Comparison of ENCODE assay signal across 9 mouse cellular contexts in the genomic region with DNA sequence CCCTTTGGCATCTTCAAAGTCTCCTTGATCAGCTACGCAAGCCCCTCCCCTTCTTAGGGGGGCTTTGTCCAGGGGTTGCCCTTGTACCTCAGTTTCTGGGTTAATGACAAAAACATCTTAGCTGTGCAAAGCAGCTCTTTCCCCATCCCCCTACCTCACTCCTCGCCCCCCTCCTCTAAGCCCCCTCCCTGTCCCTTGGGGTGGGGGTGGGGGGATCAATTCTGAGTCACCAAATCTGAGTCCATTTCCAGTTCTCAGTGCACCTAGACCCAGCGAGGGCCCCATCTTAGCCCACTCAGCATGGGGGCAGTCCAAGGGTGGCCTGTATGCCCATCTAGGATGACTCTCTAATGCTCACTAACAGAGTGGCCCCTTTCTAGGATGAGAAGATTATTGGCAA. TPM values are rescaled to one million over a fixed set of nuclear protein-coding genes. Genes with fewer than 3 reads are reported as not detected.
DNase-seq lines count a peak whose midpoint lies in the region; ATAC-seq and TF ChIP-seq lines count a peak whose summit lies in the region.
"Had no signal": no experiment of that assay in that cellular context is flagged by ENCODE, and none has a peak within 500 bp of the region (broad histone marks: within the 10 kb centered on the region; RNA-seq: fewer than 3 reads in every experiment).

No protein-coding gene starts in this region.

- H3K9me3 ChIP-seq in kidney, embryonic 14.5 days (ENCODE audit: control insufficient read depth, low read length) = no peaks in the 10 kb centered on the region
- H3K9me3 ChIP-seq in embryonic facial prominence, embryonic 13.5 days = no peaks in the 10 kb centered on the region
- H3K9me3 ChIP-seq in intestine, embryonic 14.5 days (ENCODE audit: control insufficient read depth, low read length) = no peaks in the 10 kb centered on the region

- H3K36me3 ChIP-seq in kidney, embryonic 14.5 days (ENCODE audit: control insufficient read depth, insufficient read depth, low read length) = peaks cover 35% of the 10 kb centered on the region
- H3K36me3 ChIP-seq in embryonic facial prominence, embryonic 13.5 days = peaks cover 41% of the 10 kb centered on the region
- peaks cover 35% of the 10 kb centered on the region for H3K36me3 ChIP-seq in intestine, embryonic 14.5 days (ENCODE audit: control insufficient read depth, insufficient read depth, low read length)
- peaks cover 11% of the 10 kb centered on the region for H3K36me3 ChIP-seq in myocyte (ENCODE audit: control insufficient read depth, insufficient read depth)

- H3K79me2 ChIP-seq in myocyte (ENCODE audit: control insufficient read depth, insufficient read depth) = peaks cover 6% of the 10 kb centered on the region

- ATAC-seq in kidney, embryonic 14.5 days (ENCODE audit: low FRiP score, low TSS enrichment) = no peak
- ATAC-seq in embryonic facial prominence, embryonic 13.5 days (ENCODE audit: insufficient number of reproducible peaks, insufficient read depth, low FRiP score, low TSS enrichment, low read depth) = no peak
- ATAC-seq in intestine, embryonic 14.5 days (replicated peaks; ENCODE audit: low FRiP score, low TSS enrichment, low read depth) = no peak
- no peak for ATAC-seq in frontal cortex, adult (ENCODE audit: low TSS enrichment)

- no peak overlapping the region for H3K27ac ChIP-seq in kidney, embryonic 14.5 days (ENCODE audit: low read depth, low read length)
- peak overlapping the region; percentile 96; the same call in 1 of the 2 replicates for H3K27ac ChIP-seq in embryonic facial prominence, embryonic 13.5 days
- no peak overlapping the region for H3K27ac ChIP-seq in intestine, embryonic 14.5 days (ENCODE audit: low read depth)

- WGBS in kidney, embryonic 14.5 days = 68% methylated on average over 3 of the region's 3 CpGs
- WGBS in embryonic facial prominence, embryonic 13.5 days = 60% methylated on average over 3 of the region's 3 CpGs
- WGBS in intestine, embryonic 14.5 days = 78% methylated on average over 3 of the region's 3 CpGs

- no peaks in the 10 kb centered on the region for H3K27me3 ChIP-seq in kidney, embryonic 14.5 days (ENCODE audit: control insufficient read depth, insufficient read depth, low read length)
- 0 out of 2 replicates have a peak, but pooled peaks cover 2% of the 10 kb centered on the region for H3K27me3 ChIP-seq in embryonic facial prominence, embryonic 13.5 days
- no peaks in the 10 kb centered on the region for H3K27me3 ChIP-seq in intestine, embryonic 14.5 days (replicated peaks; ENCODE audit: control insufficient read depth, insufficient read depth, low read length)
- H3K27me3 ChIP-seq in myocyte (ENCODE audit: control insufficient read depth, insufficient read depth, insufficient read length) = no peaks in the 10 kb centered on the region

- peak overlapping the region; percentile 53 for H3K4me3 ChIP-seq in kidney, embryonic 14.5 days (ENCODE audit: low read length)
- H3K4me3 ChIP-seq in embryonic facial prominence, embryonic 13.5 days = peak overlapping the region; percentile 62
- H3K4me3 ChIP-seq in intestine, embryonic 14.5 days (ENCODE audit: low read depth, low read length) = peak overlapping the region; percentile 64
- H3K4me3 ChIP-seq in myocyte = peak overlapping the region; percentile 84

- H3K4me1 ChIP-seq in kidney, embryonic 14.5 days (ENCODE audit: control insufficient read depth, insufficient read depth, low read length) = peaks cover 13% of the 10 kb centered on the region
- peaks cover 37% of the 10 kb centered on the region for H3K4me1 ChIP-seq in embryonic facial prominence, embryonic 13.5 days
- peaks cover 15% of the 10 kb centered on the region for H3K4me1 ChIP-seq in intestine, embryonic 14.5 days (replicated peaks; ENCODE audit: control insufficient read depth, insufficient read depth, low read length)

- TF ChIP-seq POLR2A in myocyte (IDR thresholded peaks at IDR 0.05; ENCODE audit: insufficient read length, low read depth) = no peak

- H3K9ac ChIP-seq in kidney, embryonic 14.5 days (ENCODE audit: low read depth, low read length) = peak overlapping the region; percentile 58; the same call in 1 of the 2 replicates
- H3K9ac ChIP-seq in embryonic facial prominence, embryonic 13.5 days = peak overlapping the region; percentile 87
- H3K9ac ChIP-seq in intestine, embryonic 14.5 days (ENCODE audit: low read length) = peak overlapping the region; percentile 84; the same call in 1 of the 2 replicates

- intact Hi-C loops in gastrocnemius, postnatal 36 days (cut with DNase I) = no loop called here

- DNase-seq in kidney, adult 18-20 months = no peak
- no peak for DNase-seq in intestine, embryonic 14.5 days (ENCODE audit: low spot score)
- no peak for DNase-seq in gastrocnemius, postnatal 36 days
- DNase-seq in urinary bladder, adult 2 months (ENCODE audit: low spot score) = no peak
- DNase-seq: right cerebral cortex, postnatal 4 days had no signal

- H3K4me2 ChIP-seq in kidney, embryonic 14.5 days (replicated peaks; ENCODE audit: low read depth, low read length) = peak overlapping the region; percentile 61
- H3K4me2 ChIP-seq in embryonic facial prominence, embryonic 13.5 days = peak overlapping the region; percentile 88
- H3K4me2 ChIP-seq in intestine, embryonic 14.5 days (ENCODE audit: low read length) = peak overlapping the region; percentile 89
- peak overlapping the region; percentile 88 for H3K4me2 ChIP-seq in myocyte (ENCODE audit: low read depth)

- no peak overlapping the region for H3ac ChIP-seq in myocyte (ENCODE audit: control insufficient read depth, insufficient read length)

TF ChIP-seq in myocyte, 11 proteins besides CTCF, POLR2A, EP300 and RAD21:
- no peak for TF ChIP-seq USF1 (IDR thresholded peaks at IDR 0.05; ENCODE audit: low read depth)
- TF ChIP-seq POLR2AphosphoS2 (IDR thresholded peaks at IDR 0.05; ENCODE audit: insufficient read length, low read depth) = no peak
- TF ChIP-seq SRF (IDR thresholded peaks at IDR 0.05; ENCODE audit: control insufficient read depth, insufficient read length, low read depth) = no peak
- TF ChIP-seq CEBPB (IDR thresholded peaks at IDR 0.05; ENCODE audit: insufficient read depth, poor library complexity, severe bottlenecking) = no peak
- no peak for TF ChIP-seq REST (IDR thresholded peaks at IDR 0.05; ENCODE audit: insufficient read depth, insufficient read length)
- no peak for TF ChIP-seq MAX (IDR thresholded peaks at IDR 0.05; ENCODE audit: low read depth)
- no peak for TF ChIP-seq E2F4 (IDR thresholded peaks at IDR 0.05; ENCODE audit: insufficient read depth)
- no peak for TF ChIP-seq MYOD1 (IDR thresholded peaks at IDR 0.05; ENCODE audit: control insufficient read depth in 1 of 3, insufficient read length in 2 of 3, low read depth in 2 of 3)
- no peak for TF ChIP-seq MYOG (IDR thresholded peaks at IDR 0.05; ENCODE audit: control insufficient read depth in 1 of 3, insufficient read depth in 1 of 3, insufficient read length in 2 of 3, low read depth in 2 of 3)
- TF ChIP-seq TCF12 (IDR thresholded peaks at IDR 0.05; ENCODE audit: insufficient read depth, poor library complexity, severe bottlenecking) = no peak
- TF ChIP-seq TCF3 (IDR thresholded peaks at IDR 0.05; ENCODE audit: insufficient read length, low read depth) = no peak

RNA-seq across cellular contexts. Expression of a gene that starts 1.7 kb away (rescaled TPM):
- polyA plus RNA-seq in kidney, embryonic 14.5 days (2014; fragmentation: Nextera tagmentation; extraction: Ambion mirVana) = 16.9 and 21.9 TPM in 2 replicates
- polyA plus RNA-seq in embryonic facial prominence, embryonic 13.5 days (2015; fragmentation: Nextera tagmentation; extraction: Ambion mirVana) = 22.0 and 27.1 TPM in 2 replicates
- 15.3 and 15.5 TPM in 2 replicates for polyA plus RNA-seq in intestine, embryonic 14.5 days (2014; fragmentation: Nextera tagmentation; extraction: Ambion mirVana)
- 2.7 TPM for polyA plus RNA-seq in myocyte (2012; fragmentation: generic; extraction: Trizol)
- total RNA-seq in gastrocnemius, postnatal 36 days (2021) = 1 to 10 TPM; 5.7 to 6.1 TPM
- 7.1 and 8.5 TPM in 2 replicates for polyA plus RNA-seq in urinary bladder, adult 2 months (2012; rRNA removed)

RNA-seq across cellular contexts. Expression of a gene that starts 8.0 kb away (rescaled TPM):
- polyA plus RNA-seq in kidney, embryonic 14.5 days (2014; fragmentation: Nextera tagmentation; extraction: Ambion mirVana) = 1.4 and 2.2 TPM in 2 replicates
- polyA plus RNA-seq in embryonic facial prominence, embryonic 13.5 days (2015; fragmentation: Nextera tagmentation; extraction: Ambion mirVana) = 2.6 and 2.8 TPM in 2 replicates
- polyA plus RNA-seq in intestine, embryonic 14.5 days (2014; fragmentation: Nextera tagmentation; extraction: Ambion mirVana) = 2.3 and 2.6 TPM in 2 replicates
- 3.2 TPM for polyA plus RNA-seq in myocyte (2012; fragmentation: generic; extraction: Trizol)
- total RNA-seq in gastrocnemius, postnatal 36 days (2021) = 1 to 10 TPM; 2.5 to 3.1 TPM
- polyA plus RNA-seq in urinary bladder, adult 2 months (2012; rRNA removed) = 8.3 and 8.6 TPM in 2 replicates

RNA-seq across cellular contexts. Expression of a gene that starts 17.4 kb away (rescaled TPM):
- polyA plus RNA-seq in kidney, embryonic 14.5 days (2014; fragmentation: Nextera tagmentation; extraction: Ambion mirVana) = 2.9 and 4.7 TPM in 2 replicates
- 0.48 and 0.58 TPM in 2 replicates for polyA plus RNA-seq in embryonic facial prominence, embryonic 13.5 days (2015; fragmentation: Nextera tagmentation; extraction: Ambion mirVana)
- polyA plus RNA-seq in intestine, embryonic 14.5 days (2014; fragmentation: Nextera tagmentation; extraction: Ambion mirVana) = 0.08 and 0.36 TPM in 2 replicates
- polyA plus RNA-seq in myocyte (2012; fragmentation: generic; extraction: Trizol) = 0.28 TPM
- total RNA-seq in gastrocnemius, postnatal 36 days (2021) = 100 to 1,000 TPM; 479 to 547 TPM
- 0.56 and 0.96 TPM in 2 replicates for polyA plus RNA-seq in urinary bladder, adult 2 months (2012; rRNA removed)

RNA-seq across cellular contexts. Expression of a gene that starts 22.9 kb away (rescaled TPM):
- polyA plus RNA-seq in kidney, embryonic 14.5 days (2014; fragmentation: Nextera tagmentation; extraction: Ambion mirVana) = 3.0 and 3.7 TPM in 2 replicates
- polyA plus RNA-seq in embryonic facial prominence, embryonic 13.5 days (2015; fragmentation: Nextera tagmentation; extraction: Ambion mirVana) = 4.0 and 4.5 TPM in 2 replicates
- 3.0 and 3.5 TPM in 2 replicates for polyA plus RNA-seq in intestine, embryonic 14.5 days (2014; fragmentation: Nextera tagmentation; extraction: Ambion mirVana)
- polyA plus RNA-seq in myocyte (2012; fragmentation: generic; extraction: Trizol) = 3.3 TPM
- total RNA-seq in gastrocnemius, postnatal 36 days (2021) = 10 to 100 TPM; 23.3 to 27.5 TPM
- polyA plus RNA-seq in urinary bladder, adult 2 months (2012; rRNA removed) = 9.4 and 13.1 TPM in 2 replicates

RNA-seq across cellular contexts. Expression of a gene that starts 47.7 kb away (rescaled TPM):
- 327 and 365 TPM in 2 replicates for polyA plus RNA-seq in kidney, embryonic 14.5 days (2014; fragmentation: Nextera tagmentation; extraction: Ambion mirVana)
- polyA plus RNA-seq in embryonic facial prominence, embryonic 13.5 days (2015; fragmentation: Nextera tagmentation; extraction: Ambion mirVana) = 298 and 302 TPM in 2 replicates
- 319 and 324 TPM in 2 replicates for polyA plus RNA-seq in intestine, embryonic 14.5 days (2014; fragmentation: Nextera tagmentation; extraction: Ambion mirVana)
- polyA plus RNA-seq in myocyte (2012; fragmentation: generic; extraction: Trizol) = 191 TPM
- 10 to 100 TPM; 43.6 to 48.1 TPM for total RNA-seq in gastrocnemius, postnatal 36 days (2021)
- polyA plus RNA-seq in urinary bladder, adult 2 months (2012; rRNA removed) = 108 and 130 TPM in 2 replicates
